Mouse (Mus musculus) C2C12 (cell line): ENCODE results near the gene Srgap1. TPM values are rescaled to one million over a fixed set of nuclear protein-coding genes. Genes with fewer than 3 reads are reported as not detected.

Source experiments
- H3K27me3 ChIP-seq: one replicate; pipeline ENCODE4 v1.6.1; 2011; ENCODE audit not compliant: control insufficient read depth, insufficient read depth, insufficient read length
- H3K36me3 ChIP-seq: one replicate; pipeline ENCODE4 v1.6.1; 2011; ENCODE audit not compliant: control insufficient read depth, insufficient read depth
- H3K4me3 ChIP-seq: one replicate; pipeline ENCODE4 v1.5.1; 2011; ENCODE audit warnings: mild to moderate bottlenecking, control low read depth; ENCODE audit not compliant: poor library complexity, insufficient read depth, severe bottlenecking
- H3K79me2 ChIP-seq: one replicate; pipeline ENCODE4 v1.6.1; 2011; ENCODE audit not compliant: control insufficient read depth, insufficient read depth
- H3K79me3 ChIP-seq: one replicate; pipeline ENCODE4 v1.6.1; 2011; ENCODE audit warnings: low read depth, control low read depth
- H3ac ChIP-seq: one replicate; pipeline ENCODE3; 2011; ENCODE audit warnings: low read depth; ENCODE audit not compliant: control insufficient read depth, insufficient read length
- CEBPB ChIP-seq: IDR thresholded peaks from one replicate; pipeline ENCODE4 v1.6.1; 2011; ENCODE audit warnings: low read depth, mild to moderate bottlenecking, control low read depth, moderate library complexity
- CTCF ChIP-seq: IDR thresholded peaks from one replicate; pipeline ENCODE4 v1.5.1; 2011; ENCODE audit not compliant: control insufficient read depth, insufficient read depth, insufficient read length
- FOSL1 ChIP-seq: IDR thresholded peaks from one replicate; pipeline ENCODE4 v1.8.0; 2011; ENCODE audit warnings: mild to moderate bottlenecking, low read length; ENCODE audit not compliant: poor library complexity, insufficient read depth, severe bottlenecking
- MAX ChIP-seq: IDR thresholded peaks from one replicate; pipeline ENCODE4 v1.6.1; 2011; ENCODE audit warnings: mild to moderate bottlenecking, control low read depth
- MYOD1 ChIP-seq: IDR thresholded peaks from one replicate; pipeline ENCODE4 v1.6.1; 2011; ENCODE audit warnings: low read depth; ENCODE audit not compliant: control insufficient read depth, insufficient read length
- MYOG ChIP-seq: IDR thresholded peaks from one replicate; pipeline ENCODE4 v1.6.1; 2011; ENCODE audit not compliant: control insufficient read depth, insufficient read length; ENCODE audit errors: extremely low read depth
- USF1 ChIP-seq: IDR thresholded peaks from one replicate; pipeline ENCODE4 v1.6.1; 2011; ENCODE audit warnings: low read depth, mild to moderate bottlenecking, control low read depth, moderate library complexity
- long read RNA-seq, 2 experiments: library from polyadenylated mRNA; unstranded; transcript quantifications; one replicate each; pipeline ENCODE4 v2.0.0; 2019 to 2020
- polyA plus RNA-seq: library from polyadenylated mRNA; unstranded; fragments of >200 nt; fragmentation: generic; extraction: Trizol; gene quantifications from one replicate; pipeline ENCODE4 v1.2.1, GENCODE M21; 2012; ENCODE audit warnings: missing spikeins

The Srgap1 gene
- polyA plus RNA-seq = 0.06 TPM
- long read RNA-seq, experiment 1 = 0 reads
- long read RNA-seq, experiment 2 = 0 reads

GRCm38 (mm10) chr10:122046904-122047726, at the start of gene Srgap1:
Srgap1 (minus strand) TSS chr10:122047315.
- Histone ChIP-seq H3K36me3 (no peaks in the 10 kb centered on the region), H3K79me3 (no peaks in the 10 kb centered on the region), H3K79me2 (no peaks in the 10 kb centered on the region), H3ac (peak within 1 kb of the TSS; percentile 18), H3K27me3 (no peaks in the 10 kb centered on the region), H3K4me3 (no peak within 1 kb of the TSS)
- TF ChIP-seq CEBPB (no peak), USF1 (no peak), MYOD1 (no peak), MYOG (no peak), FOSL1 (no peak), MAX (no peak)

GRCm38 (mm10) chr10:122096462-122096979, 49.4 kb upstream of the Srgap1 start:
- peak overlapping the region; percentile 51 for H3K4me3 ChIP-seq
- peaks cover 28% of the 10 kb centered on the region for H3K79me2 ChIP-seq
- peaks cover 30% of the 10 kb centered on the region for H3K36me3 ChIP-seq
- H3K79me3 ChIP-seq = peaks cover 4% of the 10 kb centered on the region
- peak overlapping the region; percentile 81 for H3ac ChIP-seq
- TF ChIP-seq MAX (peak; percentile 56), CEBPB (no peak), CTCF (no peak), USF1 (peak; percentile 80), FOSL1 (no peak)
- no peaks in the 10 kb centered on the region for H3K27me3 ChIP-seq

GRCm38 (mm10) chr10:122090472-122090871, 43.4 kb upstream of the Srgap1 start:
- Histone ChIP-seq H3K79me3 (no peaks in the 10 kb centered on the region), H3K36me3 (peaks cover 77% of the 10 kb centered on the region), H3K4me3 (no peak overlapping the region), H3ac (no peak overlapping the region), H3K27me3 (no peaks in the 10 kb centered on the region), H3K79me2 (peaks cover 21% of the 10 kb centered on the region)
- TF ChIP-seq MYOG = no peak
- TF ChIP-seq FOSL1 = no peak
- TF ChIP-seq MYOD1 = no peak
- TF ChIP-seq USF1 = no peak
- no peak for TF ChIP-seq CTCF
- no peak for TF ChIP-seq CEBPB
- no peak for TF ChIP-seq MAX

- TF ChIP-seq MAX (no peak), USF1 (no peak), MYOG (no peak), CEBPB (no peak), CTCF (no peak), MYOD1 (no peak), FOSL1 (no peak)
- Histone ChIP-seq H3ac (no peak overlapping the region), H3K4me3 (no peak overlapping the region), H3K79me2 (no peaks in the 10 kb centered on the region), H3K27me3 (no peaks in the 10 kb centered on the region), H3K36me3 (peaks cover 4% of the 10 kb centered on the region), H3K79me3 (no peaks in the 10 kb centered on the region)
These were observed 34.2 kb upstream of the Srgap1 start for GRCm38 (mm10) chr10:122081352-122081751.

DNA sequence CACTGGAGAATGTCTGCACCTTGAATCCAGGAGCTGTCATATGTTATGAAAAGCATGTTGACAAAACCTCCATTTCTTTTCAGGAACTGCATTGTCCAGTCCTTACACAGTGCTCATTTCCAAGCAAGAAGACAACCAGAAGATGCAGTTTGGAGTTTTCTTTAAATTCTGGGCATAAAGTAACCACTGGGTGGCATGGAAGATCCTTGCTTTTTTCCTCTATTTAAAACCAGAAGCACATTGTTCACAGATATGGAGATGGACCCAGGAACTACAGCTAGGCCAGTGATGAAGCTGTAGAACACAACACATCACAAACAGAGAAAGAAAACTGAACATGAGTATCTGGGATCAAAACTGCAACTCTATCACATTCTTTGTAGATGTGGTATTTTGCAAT, 22.0 kb upstream of the Srgap1 start:
- H3K36me3 ChIP-seq = no peaks in the 10 kb centered on the region
- H3K4me3 ChIP-seq = no peak overlapping the region
- no peaks in the 10 kb centered on the region for H3K79me3 ChIP-seq
- TF ChIP-seq MYOD1 (no peak), MAX (no peak), CTCF (no peak), MYOG (no peak), CEBPB (no peak), USF1 (no peak), FOSL1 (no peak)
- no peaks in the 10 kb centered on the region for H3K79me2 ChIP-seq
- H3ac ChIP-seq = no peak overlapping the region
- no peaks in the 10 kb centered on the region for H3K27me3 ChIP-seq

DNA sequence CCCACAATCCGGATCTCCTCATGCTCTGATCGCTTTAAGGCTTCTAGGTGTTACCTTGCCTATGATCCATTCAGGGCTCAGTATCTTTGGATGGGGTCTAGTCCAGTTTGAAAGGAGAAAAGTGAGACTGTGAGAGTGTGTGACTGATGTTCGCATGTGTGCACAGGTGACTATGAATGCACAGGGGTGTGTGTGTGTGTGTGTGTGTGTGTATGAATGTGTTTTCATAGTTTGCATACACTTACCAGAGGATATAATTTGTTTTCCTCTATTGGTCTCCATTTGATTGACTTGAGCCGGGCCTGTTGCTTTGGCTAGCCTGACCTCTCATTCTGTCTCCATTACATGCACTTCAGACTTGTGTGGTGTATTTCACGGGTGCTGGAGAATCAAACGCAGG, 8.7 kb upstream of the Srgap1 start:
- H3K79me3 ChIP-seq = no peaks in the 10 kb centered on the region
- no peak overlapping the region for H3K4me3 ChIP-seq
- no peaks in the 10 kb centered on the region for H3K79me2 ChIP-seq
- H3ac ChIP-seq = no peak overlapping the region
- H3K27me3 ChIP-seq = no peaks in the 10 kb centered on the region
- TF ChIP-seq CEBPB = no peak
- no peak for TF ChIP-seq MAX
- H3K36me3 ChIP-seq = no peaks in the 10 kb centered on the region
